Mouse (Mus musculus): ENCODE results near the gene Gm12216. TPM values are rescaled to one million over a fixed set of nuclear protein-coding genes. Genes with fewer than 3 reads are reported as not detected.

Gm12216 gene
- polyA plus RNA-seq, 1 experiment from 2014 or later = 0.51 TPM

DNA sequence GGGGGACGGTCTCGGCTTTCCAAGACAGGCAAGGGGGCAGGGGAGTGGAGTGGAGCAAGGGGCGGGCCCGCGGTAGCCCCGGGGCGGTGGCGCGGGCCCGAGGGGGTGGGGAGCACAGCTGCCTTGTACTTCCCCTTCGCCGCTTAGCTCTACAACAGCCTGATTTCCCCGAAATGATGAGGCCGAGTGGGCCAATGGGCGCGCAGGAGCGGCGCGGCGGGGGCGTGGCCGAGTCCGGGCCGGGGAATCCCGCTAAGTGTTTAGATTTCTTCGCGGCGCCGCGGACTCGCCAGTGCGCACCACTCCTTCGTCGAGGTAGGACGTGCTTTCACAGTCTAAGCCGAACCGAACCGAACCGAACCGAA, 89.3 kb downstream of the Gm12216 start, which contains the start of gene Irf1:
Gene Irf1 (plus strand): TSS at position 255 of the 365 bp plus-strand sequence.
- H3K4me2 ChIP-seq = peak within 1 kb of the TSS; percentile 95
- H3K9ac ChIP-seq (ENCODE audit: low read depth, low read length) = peak within 1 kb of the TSS; percentile 59
- DNase-seq (ENCODE audit: low spot score) = peak; percentile 85
- peaks cover 17% of the 10 kb centered on the region for H3K4me1 ChIP-seq (replicated peaks; ENCODE audit: control insufficient read depth, insufficient read depth, low read length)
- ATAC-seq (replicated peaks; ENCODE audit: low FRiP score) = peak; percentile 90
- no peaks in the 10 kb centered on the region for H3K9me3 ChIP-seq (ENCODE audit: control insufficient read depth, low read length)
- WGBS = 0% methylated on average over 39 of the region's 40 CpGs
- no peaks in the 10 kb centered on the region; the same call in 1 of the 2 replicates for H3K36me3 ChIP-seq (ENCODE audit: control insufficient read depth, insufficient read depth, low read length)
- peaks cover 17% of the 10 kb centered on the region for H3K27me3 ChIP-seq (replicated peaks; ENCODE audit: control insufficient read depth, insufficient read depth, low read length)
- H3K4me3 ChIP-seq (ENCODE audit: low read depth, low read length) = peak within 1 kb of the TSS; percentile 74
- H3K27ac ChIP-seq (ENCODE audit: low read depth, low read length) = peak within 1 kb of the TSS; percentile 55; the same call in 1 of the 2 replicates

DNA sequence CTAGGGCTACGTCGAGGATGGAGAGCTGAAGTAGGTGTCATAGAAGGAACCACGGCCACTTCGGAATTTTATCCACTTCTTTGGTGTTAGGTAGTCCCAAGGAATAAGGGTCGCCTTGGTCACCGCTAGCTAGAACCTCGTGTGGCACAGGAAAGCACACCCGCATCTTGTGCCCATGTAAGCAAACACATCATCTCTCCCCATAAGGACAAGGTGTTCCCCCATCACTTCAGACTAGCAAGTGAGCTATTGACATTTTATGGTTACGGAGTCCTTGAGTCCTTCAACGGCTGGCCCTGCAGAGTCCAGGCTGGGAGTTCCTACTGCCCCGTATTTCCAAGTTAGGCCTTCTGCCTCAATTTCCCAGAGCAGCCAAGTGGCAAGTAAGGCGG, 89.9 kb downstream of the Gm12216 start:
- ATAC-seq (replicated peaks; ENCODE audit: low FRiP score) (no peak), DNase-seq (ENCODE audit: low spot score) (no peak)
- H3K9me3 ChIP-seq (ENCODE audit: control insufficient read depth, low read length) = no peaks in the 10 kb centered on the region
- peaks cover 17% of the 10 kb centered on the region for H3K27me3 ChIP-seq (replicated peaks; ENCODE audit: control insufficient read depth, insufficient read depth, low read length)
- H3K27ac ChIP-seq (ENCODE audit: low read depth, low read length) = no peak overlapping the region
- H3K4me3 ChIP-seq (ENCODE audit: low read depth, low read length) = peak overlapping the region; percentile 74
- 0 out of 2 replicates have a peak overlapping the region, but pooled peaks have one; percentile 17 for H3K9ac ChIP-seq (ENCODE audit: low read depth, low read length)
- peak overlapping the region; percentile 95 for H3K4me2 ChIP-seq
- WGBS = 53% methylated on average over 12 of the region's 12 CpGs
- peaks cover 19% of the 10 kb centered on the region for H3K4me1 ChIP-seq (replicated peaks; ENCODE audit: control insufficient read depth, insufficient read depth, low read length)
- no peaks in the 10 kb centered on the region; the same call in 1 of the 2 replicates for H3K36me3 ChIP-seq (ENCODE audit: control insufficient read depth, insufficient read depth, low read length)

DNA sequence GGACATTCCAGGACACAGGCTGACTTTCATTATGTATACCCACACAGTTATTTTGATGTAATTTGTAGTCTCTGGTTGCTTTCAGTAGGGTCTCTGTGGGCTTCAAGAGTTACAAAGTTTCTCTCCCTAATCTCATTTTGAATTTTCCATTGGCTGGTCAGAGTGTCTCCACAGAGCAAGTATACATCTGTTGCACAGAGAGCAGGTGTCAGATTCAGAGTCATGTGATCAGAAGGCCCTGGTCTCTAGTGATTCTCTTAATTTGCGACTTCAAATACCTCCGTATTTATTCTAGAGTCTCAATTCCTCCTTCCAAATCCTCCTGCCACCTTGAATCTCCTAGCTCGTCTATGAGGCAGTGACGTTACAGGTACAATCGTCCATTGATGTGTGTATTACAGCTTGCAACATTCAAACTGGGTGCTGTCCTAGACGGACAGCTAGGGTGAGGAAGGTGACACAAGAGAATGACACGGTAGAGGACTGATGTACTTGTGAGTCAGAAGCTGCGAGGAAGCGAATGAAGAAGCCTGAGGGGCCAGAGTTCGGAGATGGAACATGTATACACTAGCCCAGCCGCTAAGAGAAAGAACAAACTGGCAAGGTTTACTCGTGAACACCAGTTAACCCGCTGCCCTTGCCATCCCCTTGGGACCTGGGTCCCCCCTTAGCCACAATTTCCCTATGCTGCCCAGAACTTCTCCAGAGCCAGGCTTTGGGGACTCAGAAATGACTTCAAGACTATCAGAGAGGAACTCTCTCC, 90.5 kb downstream of the Gm12216 start:
- Histone ChIP-seq H3K4me2 (no peak overlapping the region), H3K9ac (ENCODE audit: low read depth, low read length) (no peak overlapping the region), H3K27me3 (replicated peaks; ENCODE audit: control insufficient read depth, insufficient read depth, low read length) (peaks cover 17% of the 10 kb centered on the region), H3K9me3 (ENCODE audit: control insufficient read depth, low read length) (no peaks in the 10 kb centered on the region), H3K4me1 (replicated peaks; ENCODE audit: control insufficient read depth, insufficient read depth, low read length) (peaks cover 22% of the 10 kb centered on the region), H3K36me3 (ENCODE audit: control insufficient read depth, insufficient read depth, low read length) (no peaks in the 10 kb centered on the region; the same call in 1 of the 2 replicates), H3K4me3 (ENCODE audit: low read depth, low read length) (no peak overlapping the region), H3K27ac (ENCODE audit: low read depth, low read length) (no peak overlapping the region)
- ATAC-seq (replicated peaks; ENCODE audit: low FRiP score) = no peak
- DNase-seq (ENCODE audit: low spot score) = no peak
- WGBS = 69% methylated on average over 13 of the region's 13 CpGs

DNA sequence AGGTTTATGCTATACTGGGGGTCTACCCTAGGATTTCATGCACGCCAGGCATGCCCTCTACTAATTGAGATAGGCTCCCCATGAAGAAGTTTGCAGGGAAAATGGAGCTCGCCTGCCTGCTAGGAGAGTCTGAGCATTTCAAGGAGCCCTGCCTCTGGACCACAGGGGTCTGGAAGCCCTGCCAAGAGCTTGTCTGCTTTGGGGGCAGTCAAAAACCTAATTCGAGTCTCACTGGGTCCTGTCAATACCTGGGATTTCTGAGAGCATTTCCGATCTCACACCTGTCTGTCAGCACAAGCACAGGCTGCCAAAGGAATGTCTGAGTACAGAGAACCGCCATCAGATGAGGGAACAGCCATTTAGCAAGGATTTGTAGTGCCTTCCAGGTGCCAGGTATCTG, 94.5 kb downstream of the Gm12216 start:
- 68% methylated on average over 5 of the region's 5 CpGs for WGBS
- H3K9me3 ChIP-seq (ENCODE audit: control insufficient read depth, low read length) = no peaks in the 10 kb centered on the region
- H3K36me3 ChIP-seq (ENCODE audit: control insufficient read depth, insufficient read depth, low read length) = no peaks in the 10 kb centered on the region
- H3K4me3 ChIP-seq (ENCODE audit: low read depth, low read length) = no peak overlapping the region
- peaks cover 25% of the 10 kb centered on the region for H3K4me1 ChIP-seq (replicated peaks; ENCODE audit: control insufficient read depth, insufficient read depth, low read length)
- DNase-seq (ENCODE audit: low spot score) = no peak
- no peak overlapping the region; the same call in 1 of the 2 replicates for H3K4me2 ChIP-seq
- no peak overlapping the region for H3K9ac ChIP-seq (ENCODE audit: low read depth, low read length)
- H3K27ac ChIP-seq (ENCODE audit: low read depth, low read length) = no peak overlapping the region; the same call in 1 of the 2 replicates
- ATAC-seq (replicated peaks; ENCODE audit: low FRiP score) = no peak
- H3K27me3 ChIP-seq (replicated peaks; ENCODE audit: control insufficient read depth, insufficient read depth, low read length) = peaks cover 8% of the 10 kb centered on the region

DNA sequence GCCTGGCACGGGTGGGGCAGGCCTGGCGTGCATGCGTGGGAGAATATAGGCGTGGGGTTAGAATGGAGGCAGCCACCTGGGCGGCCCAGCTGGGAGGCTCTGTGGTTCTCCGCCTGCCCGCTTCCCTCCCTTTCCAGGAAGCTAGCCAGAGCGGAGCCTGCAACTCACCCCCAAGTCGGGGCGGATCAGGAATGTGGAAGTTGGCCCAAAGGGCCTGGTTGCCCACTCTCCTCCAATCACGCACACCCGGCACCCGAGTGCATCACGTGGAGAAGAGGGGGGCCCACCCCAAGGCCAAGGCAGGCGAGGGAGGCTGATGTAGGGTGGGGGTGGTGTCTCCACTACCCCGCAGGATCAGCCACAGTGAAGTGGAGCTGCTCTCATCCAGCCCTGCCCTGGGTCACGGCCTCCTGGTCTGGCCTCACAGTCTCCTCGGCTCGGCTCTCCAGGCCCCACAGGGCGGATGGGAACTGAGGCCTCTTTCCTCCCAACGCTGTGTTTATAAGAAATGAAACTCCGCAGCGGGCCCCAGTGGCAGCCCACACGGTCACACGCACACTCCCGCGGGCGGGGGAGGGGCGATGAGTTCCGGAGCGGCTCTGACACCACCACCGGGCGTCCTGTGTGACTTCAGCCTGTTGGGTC, 95.4 kb downstream of the Gm12216 start:
- peak overlapping the region; percentile 45 for H3K4me3 ChIP-seq (ENCODE audit: low read depth, low read length)
- H3K27me3 ChIP-seq (replicated peaks; ENCODE audit: control insufficient read depth, insufficient read depth, low read length) = peaks cover 3% of the 10 kb centered on the region
- H3K9ac ChIP-seq (ENCODE audit: low read depth, low read length) = peak overlapping the region; percentile 51
- H3K9me3 ChIP-seq (ENCODE audit: control insufficient read depth, low read length) = no peaks in the 10 kb centered on the region
- 2% methylated on average over 33 of the region's 33 CpGs for WGBS
- peaks cover 22% of the 10 kb centered on the region for H3K4me1 ChIP-seq (replicated peaks; ENCODE audit: control insufficient read depth, insufficient read depth, low read length)
- peak; percentile 79 for DNase-seq (ENCODE audit: low spot score)
- ATAC-seq (replicated peaks; ENCODE audit: low FRiP score) = peak; percentile 66
- peak overlapping the region; percentile 74 for H3K4me2 ChIP-seq
- H3K27ac ChIP-seq (ENCODE audit: low read depth, low read length) = peak overlapping the region; percentile 77
- no peaks in the 10 kb centered on the region for H3K36me3 ChIP-seq (ENCODE audit: control insufficient read depth, insufficient read depth, low read length)

DNA sequence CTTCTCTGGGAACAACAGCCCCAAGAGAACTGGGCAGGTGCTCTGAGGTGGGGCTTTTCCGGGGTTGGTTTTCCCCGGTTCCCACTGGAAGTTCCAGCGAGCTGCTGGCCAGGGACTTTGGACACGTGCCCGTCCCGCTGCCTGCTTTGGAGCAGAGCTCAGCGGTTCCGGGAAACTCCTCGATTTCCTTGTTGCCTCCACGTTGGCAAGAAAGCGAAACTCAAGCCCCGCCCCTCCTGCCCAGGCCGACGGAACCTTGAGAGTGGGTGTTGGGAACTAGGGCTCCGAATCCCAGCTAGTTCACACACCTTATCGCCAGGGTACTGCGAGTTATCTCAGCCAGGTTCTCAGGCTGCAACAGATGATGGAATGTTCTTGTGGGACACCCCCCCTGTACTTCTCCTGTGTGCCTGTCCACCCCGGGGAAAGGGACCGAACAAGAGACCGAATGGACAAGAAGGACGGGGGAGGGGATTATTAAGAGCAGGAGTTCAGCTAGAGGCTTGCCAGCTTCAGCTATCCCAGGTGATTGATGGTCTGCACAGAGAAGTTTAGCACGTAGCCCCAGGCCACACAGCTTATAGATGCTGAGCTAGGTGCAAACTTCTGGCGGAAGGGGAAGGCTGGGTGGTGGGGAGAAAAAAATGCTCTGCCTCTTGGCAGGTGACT, 96.1 kb downstream of the Gm12216 start:
- H3K9ac ChIP-seq (ENCODE audit: low read depth, low read length) = peak overlapping the region; percentile 51
- H3K4me3 ChIP-seq (ENCODE audit: low read depth, low read length) = peak overlapping the region; percentile 45
- 3% methylated on average over 23 of the region's 23 CpGs for WGBS
- peak; percentile 14; the same call in 1 of the 2 replicates for ATAC-seq (replicated peaks; ENCODE audit: low FRiP score)
- H3K4me1 ChIP-seq (replicated peaks; ENCODE audit: control insufficient read depth, insufficient read depth, low read length) = peaks cover 22% of the 10 kb centered on the region
- 0 out of 2 replicates have a peak, but pooled peaks cover 2% of the 10 kb centered on the region for H3K27me3 ChIP-seq (replicated peaks; ENCODE audit: control insufficient read depth, insufficient read depth, low read length)
- no peaks in the 10 kb centered on the region for H3K36me3 ChIP-seq (ENCODE audit: control insufficient read depth, insufficient read depth, low read length)
- DNase-seq (ENCODE audit: low spot score) = peak; percentile 61
- H3K9me3 ChIP-seq (ENCODE audit: control insufficient read depth, low read length) = no peaks in the 10 kb centered on the region
- peak overlapping the region; percentile 74 for H3K4me2 ChIP-seq
- H3K27ac ChIP-seq (ENCODE audit: low read depth, low read length) = peak overlapping the region; percentile 77

DNA sequence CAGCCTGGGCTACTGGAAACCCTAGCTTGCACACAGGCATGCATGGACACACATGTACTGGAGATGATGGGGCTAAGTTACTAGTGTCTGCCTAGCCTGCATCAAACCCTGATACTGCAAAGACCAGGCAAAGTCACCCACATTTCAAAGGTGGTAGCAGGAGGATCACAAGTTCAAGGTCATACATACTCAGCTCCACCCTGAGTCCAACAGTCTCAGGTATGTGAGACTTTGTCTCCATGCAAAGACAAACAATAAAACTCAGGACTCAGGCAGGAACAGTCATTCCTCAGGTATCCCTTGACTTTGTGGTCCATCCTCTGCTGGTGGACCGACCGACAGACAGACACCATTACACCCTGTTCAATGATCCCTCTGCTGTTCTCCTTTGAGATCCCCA, 96.6 kb downstream of the Gm12216 start:
- Histone ChIP-seq H3K36me3 (ENCODE audit: control insufficient read depth, insufficient read depth, low read length) (no peaks in the 10 kb centered on the region), H3K27me3 (replicated peaks; ENCODE audit: control insufficient read depth, insufficient read depth, low read length) (0 out of 2 replicates have a peak, but pooled peaks cover 2% of the 10 kb centered on the region), H3K9ac (ENCODE audit: low read depth, low read length) (peak overlapping the region; percentile 51), H3K4me3 (ENCODE audit: low read depth, low read length) (peak overlapping the region; percentile 45), H3K9me3 (ENCODE audit: control insufficient read depth, low read length) (no peaks in the 10 kb centered on the region), H3K4me2 (peak overlapping the region; percentile 74), H3K4me1 (replicated peaks; ENCODE audit: control insufficient read depth, insufficient read depth, low read length) (peaks cover 22% of the 10 kb centered on the region), H3K27ac (ENCODE audit: low read depth, low read length) (peak overlapping the region; percentile 30; the same call in 1 of the 2 replicates)
- ATAC-seq (replicated peaks; ENCODE audit: low FRiP score) (no peak), DNase-seq (ENCODE audit: low spot score) (no peak)
- WGBS = 40% methylated on average over 2 of the region's 2 CpGs

DNA sequence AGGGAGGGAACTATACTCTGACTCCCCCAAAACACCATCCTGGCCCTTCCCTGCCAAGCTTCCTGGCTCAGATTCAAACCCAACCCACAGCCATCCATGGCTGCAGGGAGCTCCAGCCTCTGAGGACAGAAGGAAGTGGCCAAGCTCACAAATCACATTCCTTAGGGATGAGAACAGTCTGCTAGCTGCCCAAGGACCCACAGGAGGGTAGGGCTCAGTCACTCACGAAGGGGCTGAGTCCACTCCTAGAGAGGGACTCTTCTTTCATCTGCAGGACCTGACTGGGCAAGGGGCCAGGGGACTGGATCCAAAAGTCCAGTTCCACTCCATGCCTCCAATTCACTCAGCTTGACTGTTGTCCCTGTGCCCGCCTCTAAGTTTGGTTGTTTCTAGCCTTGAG, 97.2 kb downstream of the Gm12216 start:
- Histone ChIP-seq H3K27me3 (replicated peaks; ENCODE audit: control insufficient read depth, insufficient read depth, low read length) (0 out of 2 replicates have a peak, but pooled peaks cover 2% of the 10 kb centered on the region), H3K9me3 (ENCODE audit: control insufficient read depth, low read length) (no peaks in the 10 kb centered on the region), H3K27ac (ENCODE audit: low read depth, low read length) (peak overlapping the region; percentile 30; the same call in 1 of the 2 replicates), H3K9ac (ENCODE audit: low read depth, low read length) (no peak overlapping the region), H3K4me1 (replicated peaks; ENCODE audit: control insufficient read depth, insufficient read depth, low read length) (peaks cover 22% of the 10 kb centered on the region), H3K4me2 (no peak overlapping the region), H3K4me3 (ENCODE audit: low read depth, low read length) (no peak overlapping the region), H3K36me3 (ENCODE audit: control insufficient read depth, insufficient read depth, low read length) (no peaks in the 10 kb centered on the region)
- 75% methylated on average over 2 of the region's 2 CpGs for WGBS
- ATAC-seq (replicated peaks; ENCODE audit: low FRiP score) = no peak
- no peak for DNase-seq (ENCODE audit: low spot score)

Measured in liver, embryonic 11.5 days (tissue).